Mouse (Mus musculus) lung, embryonic 15.5 days (tissue): ENCODE results near the gene Svs3b. TPM values are rescaled to one million over a fixed set of nuclear protein-coding genes. Genes with fewer than 3 reads are reported as not detected.
"Not testable (repeated sequence)": the region's sequence is repeated elsewhere in the genome, so short reads cannot be mapped to it uniquely, and the experiment has no call there.

Experiments
- ATAC-seq: fragments of 200-750 bp; cut with Nextera tagmentation; 2 replicates; pipeline ENCODE4 v1.8.0; 2017; ENCODE audit warnings: moderate number of reproducible peaks, borderline replicate concordance; ENCODE audit not compliant: low FRiP score, low TSS enrichment; ENCODE audit errors: extremely low read depth
- H3K27ac ChIP-seq: fragments of 300-500 bp; sonication (generic); 2 replicates; pipeline ENCODE4 v1.5.1; 2015; ENCODE audit warnings: moderate library complexity, mild to moderate bottlenecking, inconsistent platforms
- H3K27me3 ChIP-seq: fragments of 300-500 bp; sonication (generic); 2 replicates; pipeline ENCODE4 v1.6.1; 2015; ENCODE audit warnings: inconsistent platforms
- H3K36me3 ChIP-seq: fragments of 300-500 bp; sonication (generic); 2 replicates; pipeline ENCODE4 v1.6.1; 2015; ENCODE audit warnings: inconsistent platforms
- H3K4me1 ChIP-seq: fragments of 300-500 bp; sonication (generic); 2 replicates; pipeline ENCODE4 v1.6.1; 2015; ENCODE audit warnings: inconsistent platforms
- H3K4me2 ChIP-seq: fragments of 300-500 bp; sonication (generic); 2 replicates; pipeline ENCODE4 v1.6.1; 2015; ENCODE audit warnings: inconsistent platforms, mild to moderate bottlenecking, moderate library complexity
- H3K4me3 ChIP-seq: fragments of 300-500 bp; sonication (generic); 2 replicates; pipeline ENCODE4 v1.5.1; 2015; ENCODE audit warnings: mild to moderate bottlenecking, inconsistent platforms
- H3K9ac ChIP-seq: fragments of 300-500 bp; sonication (generic); 2 replicates; pipeline ENCODE4 v1.6.1; 2015; ENCODE audit warnings: inconsistent platforms
- H3K9me3 ChIP-seq: fragments of 300-500 bp; sonication (generic); 2 replicates; pipeline ENCODE4 v1.6.1; 2016; ENCODE audit warnings: inconsistent platforms
- WGBS: fragments of 180-500 bp; shearing (Covaris S2); methylation state at CpG from one replicate; pipeline ENCODE4 v1.1.7; 2015; 5-methylcytosine and 5-hydroxymethylcytosine counted together
- polyA plus RNA-seq: library from polyadenylated mRNA; unstranded; fragments of >200 nt; fragmentation: Nextera tagmentation; extraction: Ambion mirVana; gene quantifications from 2 replicates; pipeline ENCODE4 v1.2.1, GENCODE M21; 2015

Gene Svs3b
- polyA plus RNA-seq: not detected in 2 replicates

- not testable (repeated sequence) for H3K27ac ChIP-seq, H3K27me3 ChIP-seq, H3K4me2 ChIP-seq, H3K36me3 ChIP-seq, H3K4me1 ChIP-seq, H3K4me3 ChIP-seq, H3K9me3 ChIP-seq, ATAC-seq, H3K9ac ChIP-seq
- 84% methylated on average over 1 of the region's 1 CpGs for WGBS
Measured at GRCm38 (mm10) chr2:164256540-164256939, at the start of gene Svs3b. Gene Svs3b (minus strand): TSS chr2:164256640.

- H3K27ac ChIP-seq, H3K4me1 ChIP-seq, H3K9me3 ChIP-seq, ATAC-seq, H3K9ac ChIP-seq, H3K4me3 ChIP-seq, H3K4me2 ChIP-seq, H3K27me3 ChIP-seq, H3K36me3 ChIP-seq: not testable (repeated sequence)
- WGBS: 76% methylated on average over 1 of the region's 1 CpGs
Measured at GRCm38 (mm10) chr2:164288968-164289367, 32.5 kb upstream of the Svs3b start, which contains the start of gene Svs3a. Gene Svs3a (plus strand): TSS chr2:164289268.

- Histone ChIP-seq H3K4me1 (no peaks in the 10 kb centered on the region), H3K9me3 (no peaks in the 10 kb centered on the region), H3K4me3 (no peak within 1 kb of the TSS), H3K36me3 (no peaks in the 10 kb centered on the region), H3K4me2 (no peak within 1 kb of the TSS), H3K9ac (no peak within 1 kb of the TSS), H3K27me3 (no peaks in the 10 kb centered on the region), H3K27ac (no peak within 1 kb of the TSS)
- ATAC-seq: no peak
- whole genome bisulfite sequencing: 88% methylated on average over 4 of the region's 4 CpGs
Measured at GRCm38 (mm10) chr2:164278359-164278758, 21.9 kb upstream of the Svs3b start, which contains the start of gene Svs4. Gene Svs4 (minus strand): TSS chr2:164278459.

- H3K4me3 ChIP-seq: no peak within 1 kb of the TSS
- 71% methylated on average over 3 of the region's 3 CpGs for WGBS
- no peak for ATAC-seq
- no peak within 1 kb of the TSS for H3K4me2 ChIP-seq
- H3K9me3 ChIP-seq: no peaks in the 10 kb centered on the region
- no peaks in the 10 kb centered on the region for H3K36me3 ChIP-seq
- H3K4me1 ChIP-seq: no peaks in the 10 kb centered on the region
- no peak within 1 kb of the TSS for H3K27ac ChIP-seq
- H3K9ac ChIP-seq: no peak within 1 kb of the TSS
- no peaks in the 10 kb centered on the region for H3K27me3 ChIP-seq
Measured at GRCm38 (mm10) chr2:164238366-164238765, 18.1 kb downstream of the Svs3b start, which contains the start of gene Svs2. Gene Svs2 (minus strand): TSS chr2:164238466.

GRCm38 (mm10) chr2:164232671-164233070 lies 23.8 kb downstream of the Svs3b start:
- Histone ChIP-seq H3K36me3 (no peaks in the 10 kb centered on the region), H3K4me1 (no peaks in the 10 kb centered on the region), H3K4me2 (no peak overlapping the region), H3K27me3 (no peaks in the 10 kb centered on the region), H3K9ac (no peak overlapping the region), H3K4me3 (no peak overlapping the region), H3K9me3 (no peaks in the 10 kb centered on the region), H3K27ac (no peak overlapping the region)
- 76% methylated on average over 8 of the region's 8 CpGs for WGBS
- ATAC-seq: no peak

GRCm38 (mm10) chr2:164228361-164229070 lies 27.9 kb downstream of the Svs3b start:
- WGBS: 78% methylated on average over 8 of the region's 8 CpGs
- Histone ChIP-seq H3K27me3 (no peaks in the 10 kb centered on the region), H3K9ac (no peak overlapping the region), H3K4me1 (no peaks in the 10 kb centered on the region), H3K4me3 (no peak overlapping the region), H3K4me2 (no peak overlapping the region), H3K36me3 (no peaks in the 10 kb centered on the region), H3K9me3 (no peaks in the 10 kb centered on the region), H3K27ac (no peak overlapping the region)
- no peak for ATAC-seq

- Histone ChIP-seq H3K4me3 (no peak within 1 kb of the TSS), H3K4me1 (no peaks in the 10 kb centered on the region), H3K36me3 (no peaks in the 10 kb centered on the region), H3K27ac (no peak within 1 kb of the TSS), H3K27me3 (no peaks in the 10 kb centered on the region), H3K4me2 (no peak within 1 kb of the TSS), H3K9ac (no peak within 1 kb of the TSS), H3K9me3 (no peaks in the 10 kb centered on the region)
- no peak for ATAC-seq
- WGBS: 34% methylated on average over 11 of the region's 11 CpGs
Measured at GRCm38 (mm10) chr2:164221522-164221921, 34.9 kb downstream of the Svs3b start, which contains the start of gene Wfdc15b. Gene Wfdc15b (minus strand): TSS chr2:164221660.

GRCm38 (mm10) chr2:164219295-164219694 lies 37.1 kb downstream of the Svs3b start:
- H3K9me3 ChIP-seq: no peaks in the 10 kb centered on the region
- H3K36me3 ChIP-seq: no peaks in the 10 kb centered on the region
- H3K4me1 ChIP-seq: no peaks in the 10 kb centered on the region
- H3K4me2 ChIP-seq: no peak overlapping the region
- H3K27me3 ChIP-seq: no peaks in the 10 kb centered on the region
- no peak for ATAC-seq
- H3K27ac ChIP-seq: no peak overlapping the region
- H3K4me3 ChIP-seq: no peak overlapping the region
- WGBS: 79% methylated on average over 9 of the region's 9 CpGs
- no peak overlapping the region for H3K9ac ChIP-seq

GRCm38 (mm10) chr2:164212711-164213110 lies 43.7 kb downstream of the Svs3b start:
- Histone ChIP-seq H3K36me3 (no peaks in the 10 kb centered on the region), H3K9ac (no peak overlapping the region), H3K4me1 (no peaks in the 10 kb centered on the region), H3K9me3 (no peaks in the 10 kb centered on the region), H3K27me3 (no peaks in the 10 kb centered on the region), H3K4me2 (no peak overlapping the region), H3K27ac (no peak overlapping the region), H3K4me3 (no peak overlapping the region)
- WGBS: 75% methylated on average over 5 of the region's 5 CpGs
- no peak for ATAC-seq

- H3K27me3 ChIP-seq: no peaks in the 10 kb centered on the region
- no peaks in the 10 kb centered on the region for H3K9me3 ChIP-seq
- no peak overlapping the region for H3K4me2 ChIP-seq
- H3K4me3 ChIP-seq: no peak overlapping the region
- no peaks in the 10 kb centered on the region for H3K36me3 ChIP-seq
- no peak overlapping the region for H3K27ac ChIP-seq
- ATAC-seq: no peak
- WGBS: 81% methylated on average over 4 of the region's 4 CpGs
- H3K4me1 ChIP-seq: no peaks in the 10 kb centered on the region
- no peak overlapping the region for H3K9ac ChIP-seq
Measured at GRCm38 (mm10) chr2:164210892-164211291, 45.5 kb downstream of the Svs3b start.

GRCm38 (mm10) chr2:164206676-164207075 lies 49.8 kb downstream of the Svs3b start:
- no peak overlapping the region for H3K4me3 ChIP-seq
- no peaks in the 10 kb centered on the region for H3K4me1 ChIP-seq
- H3K27ac ChIP-seq: no peak overlapping the region
- H3K4me2 ChIP-seq: no peak overlapping the region
- no peak overlapping the region for H3K9ac ChIP-seq
- no peaks in the 10 kb centered on the region for H3K9me3 ChIP-seq
- WGBS: 51% methylated on average over 4 of the region's 4 CpGs
- no peaks in the 10 kb centered on the region for H3K36me3 ChIP-seq
- no peak for ATAC-seq
- H3K27me3 ChIP-seq: no peaks in the 10 kb centered on the region

GRCm38 (mm10) chr2:164206011-164206410 lies 50.4 kb downstream of the Svs3b start:
- H3K36me3 ChIP-seq, H3K4me1 ChIP-seq, H3K27me3 ChIP-seq, H3K27ac ChIP-seq, H3K4me3 ChIP-seq, H3K4me2 ChIP-seq, H3K9me3 ChIP-seq, H3K9ac ChIP-seq, ATAC-seq: not testable (repeated sequence)
- 86% methylated on average over 10 of the region's 10 CpGs for WGBS
